Mouse (Mus musculus): ENCODE measurements around the gene Gja8. TPM values are rescaled to one million over a fixed set of nuclear protein-coding genes. Genes with fewer than 3 reads are reported as not detected.

Gja8 gene
- polyA plus RNA-seq, 1 experiment from 2014 or later, result not detected

DNA sequence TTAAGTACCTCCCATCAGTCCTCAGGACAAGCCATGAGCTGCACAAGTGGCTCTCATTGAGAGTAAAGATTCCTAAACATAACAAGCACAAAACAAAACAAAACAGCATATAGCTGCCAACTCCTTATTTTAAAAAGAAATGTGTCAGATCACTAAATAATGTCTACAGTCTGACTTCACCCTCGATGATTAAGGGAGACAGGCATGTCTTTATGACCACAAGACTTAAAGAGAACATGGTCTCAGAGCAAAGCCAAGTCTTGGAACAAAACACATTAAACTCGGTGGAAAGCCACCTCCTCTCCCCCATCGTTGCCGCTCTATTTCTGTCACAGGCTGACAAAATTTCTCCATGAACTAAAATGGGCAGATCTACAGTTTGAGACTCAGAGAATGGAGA lies 1.2 kb downstream of the Gja8 start:
- 87% methylated on average over 4 of the region's 4 CpGs for WGBS
- H3K9me3 ChIP-seq, result no peaks in the 10 kb centered on the region
- no peaks in the 10 kb centered on the region for H3K27me3 ChIP-seq
- no peaks in the 10 kb centered on the region for H3K36me3 ChIP-seq
- no peak overlapping the region for H3K4me3 ChIP-seq
- H3K4me1 ChIP-seq, result no peaks in the 10 kb centered on the region
- H3K27ac ChIP-seq, result no peak overlapping the region
- ATAC-seq (ENCODE audit: insufficient number of reproducible peaks, insufficient read depth, low FRiP score, low TSS enrichment, low read depth), result no peak
- H3K9ac ChIP-seq, result no peak overlapping the region
- no peak overlapping the region for H3K4me2 ChIP-seq

DNA sequence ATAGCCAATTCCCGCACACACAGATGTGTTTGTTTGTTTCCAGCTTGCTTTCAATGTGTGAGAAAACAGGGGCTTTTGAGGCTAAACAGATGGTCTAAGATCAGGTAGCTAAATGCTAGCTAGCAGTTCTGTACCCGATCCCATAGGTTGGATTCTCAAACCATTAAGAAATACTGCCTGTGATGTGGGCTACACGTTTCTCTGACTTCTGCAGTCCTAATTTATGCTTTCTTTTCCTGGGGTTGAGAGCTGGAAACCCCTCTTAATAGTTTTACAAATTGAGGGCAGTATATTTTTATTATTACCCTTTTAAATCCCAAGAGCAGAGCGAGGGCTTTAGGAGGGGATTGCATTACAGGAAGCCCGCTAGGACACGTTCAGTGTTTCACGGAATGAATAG lies 4.8 kb downstream of the Gja8 start:
- no peak for ATAC-seq (ENCODE audit: insufficient number of reproducible peaks, insufficient read depth, low FRiP score, low TSS enrichment, low read depth)
- no peaks in the 10 kb centered on the region for H3K27me3 ChIP-seq
- WGBS, result 50% methylated on average over 7 of the region's 7 CpGs
- no peak overlapping the region for H3K4me2 ChIP-seq
- no peak overlapping the region for H3K27ac ChIP-seq
- no peaks in the 10 kb centered on the region for H3K9me3 ChIP-seq
- no peak overlapping the region for H3K4me3 ChIP-seq
- no peak overlapping the region for H3K9ac ChIP-seq
- no peaks in the 10 kb centered on the region for H3K36me3 ChIP-seq
- H3K4me1 ChIP-seq, result no peaks in the 10 kb centered on the region

GRCm38 (mm10) chr3:96905592-96905991 lies 20.2 kb downstream of the Gja8 start:
- WGBS, result 42% methylated on average over 9 of the region's 9 CpGs
- Histone ChIP-seq H3K9ac (peak overlapping the region; percentile 96), H3K27ac (no peak overlapping the region), H3K9me3 (no peaks in the 10 kb centered on the region), H3K4me3 (peak overlapping the region; percentile 99), H3K36me3 (no peaks in the 10 kb centered on the region), H3K4me2 (peak overlapping the region; percentile 86), H3K27me3 (peaks cover 8% of the 10 kb centered on the region), H3K4me1 (peaks cover 7% of the 10 kb centered on the region)
- no peak for ATAC-seq (ENCODE audit: insufficient number of reproducible peaks, insufficient read depth, low FRiP score, low TSS enrichment, low read depth)

DNA sequence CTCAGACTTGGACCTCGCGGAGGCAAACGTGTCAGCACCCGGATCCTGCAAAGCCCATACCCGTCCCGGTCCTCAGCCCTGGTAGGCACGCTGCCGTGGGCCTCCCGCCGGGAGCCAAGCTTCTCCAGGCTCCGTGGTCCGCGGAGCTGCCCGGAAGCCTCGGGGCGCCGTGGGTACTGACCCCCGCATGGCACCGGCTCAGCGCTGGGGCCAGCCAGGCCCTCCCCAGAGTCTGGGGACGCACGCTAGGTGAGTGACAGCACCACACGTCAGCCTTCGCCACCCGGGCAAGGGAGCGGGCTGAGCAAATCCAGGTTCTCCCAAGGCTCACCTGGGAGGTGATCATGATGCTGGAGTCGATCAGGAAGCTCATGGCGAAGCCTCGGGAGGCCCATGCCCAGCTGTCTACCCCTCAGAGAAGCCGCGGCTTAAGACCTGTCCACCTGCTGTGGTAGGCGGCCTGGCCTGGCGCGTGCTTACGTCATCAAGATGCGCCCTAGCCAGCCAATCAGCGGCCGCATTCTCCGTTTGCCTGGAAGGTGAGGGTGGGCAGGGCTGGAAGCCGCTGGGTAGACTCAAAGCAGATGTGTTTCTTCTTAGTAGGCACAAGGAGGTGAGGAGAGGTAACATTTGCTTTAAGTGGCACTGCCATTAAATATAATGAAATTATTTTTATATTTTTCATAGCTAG lies 20.8 kb downstream of the Gja8 start, which contains the start of gene Gpr89:
Gpr89 (minus strand) TSS at position 496 of the 691 bp plus-strand sequence.
- peak; percentile 90 for ATAC-seq (ENCODE audit: insufficient number of reproducible peaks, insufficient read depth, low FRiP score, low TSS enrichment, low read depth)

DNA sequence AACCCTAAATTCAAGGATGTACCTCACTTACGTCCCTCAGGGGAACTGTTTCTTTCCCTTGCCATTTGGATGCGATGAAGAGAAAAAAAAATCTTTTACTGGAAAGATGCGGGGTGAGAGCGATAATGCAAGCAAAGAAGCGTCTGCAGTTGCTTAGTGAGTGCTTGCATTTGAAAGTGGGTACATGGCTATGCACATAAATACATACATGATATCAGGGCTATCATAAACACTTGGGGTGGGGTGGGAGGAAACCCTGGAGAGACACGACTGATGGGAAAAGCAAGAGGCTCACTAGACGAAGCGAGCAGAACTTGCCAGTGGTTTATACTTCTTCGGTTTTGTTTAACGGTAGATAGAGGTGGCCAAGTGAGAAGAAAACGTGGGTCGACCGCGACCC lies 21.4 kb downstream of the Gja8 start, which contains the start of gene Gja5:
Gja5 (plus strand) TSS at position 301 of the 400 bp plus-strand sequence.
- H3K36me3 ChIP-seq, result no peaks in the 10 kb centered on the region
- H3K9me3 ChIP-seq, result no peaks in the 10 kb centered on the region
- H3K4me3 ChIP-seq, result peak within 1 kb of the TSS; percentile 99
- H3K4me1 ChIP-seq, result peaks cover 7% of the 10 kb centered on the region
- H3K27me3 ChIP-seq, result peaks cover 8% of the 10 kb centered on the region
- WGBS, result 16% methylated on average over 14 of the region's 14 CpGs
- no peak for ATAC-seq (ENCODE audit: insufficient number of reproducible peaks, insufficient read depth, low FRiP score, low TSS enrichment, low read depth)
- H3K27ac ChIP-seq, result no peak within 1 kb of the TSS
- H3K4me2 ChIP-seq, result peak within 1 kb of the TSS; percentile 86
- peak within 1 kb of the TSS; percentile 96 for H3K9ac ChIP-seq

More for the DNA sequence above, 20.8 kb downstream of the Gja8 start, which contains the start of gene Gpr89:
- Histone ChIP-seq H3K9ac (peak within 1 kb of the TSS; percentile 96), H3K4me2 (peak within 1 kb of the TSS; percentile 86), H3K27ac (no peak within 1 kb of the TSS), H3K9me3 (no peaks in the 10 kb centered on the region), H3K4me1 (peaks cover 7% of the 10 kb centered on the region), H3K36me3 (no peaks in the 10 kb centered on the region), H3K27me3 (peaks cover 8% of the 10 kb centered on the region), H3K4me3 (peak within 1 kb of the TSS; percentile 99)
- WGBS, result under 1% methylated on average over 40 of the region's 40 CpGs

DNA sequence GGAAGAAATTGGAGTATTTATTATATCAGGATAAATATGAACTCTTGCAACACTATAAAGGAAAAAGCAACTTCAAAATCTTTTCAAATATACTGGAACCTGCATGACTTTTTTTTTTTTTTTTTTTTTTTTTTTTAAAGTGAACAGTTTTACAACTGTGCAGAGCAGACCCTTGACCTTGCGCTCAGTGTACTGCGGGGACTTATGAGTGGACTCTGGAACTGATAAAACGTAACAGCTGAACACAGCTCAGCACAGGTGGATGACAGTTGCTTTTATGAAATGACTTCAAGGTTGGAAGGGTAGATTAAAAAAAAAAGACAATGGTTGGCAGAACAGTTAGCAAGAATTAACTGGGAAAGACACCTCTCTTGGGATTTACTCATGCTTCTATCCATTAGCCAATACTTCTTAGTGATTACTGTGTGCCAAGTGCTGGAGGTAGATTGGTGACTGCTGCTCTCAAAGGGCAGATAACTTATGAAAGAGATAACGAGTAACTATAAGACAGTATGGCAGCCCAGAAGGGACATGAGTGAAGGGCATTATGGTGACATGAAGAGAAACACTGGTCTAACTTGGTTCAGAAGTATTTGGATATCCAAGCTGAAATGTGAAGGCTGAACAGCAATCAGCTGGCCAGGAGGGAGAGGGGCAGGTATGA lies 23.4 kb downstream of the Gja8 start:
- H3K9ac ChIP-seq, result no peak overlapping the region
- no peaks in the 10 kb centered on the region for H3K9me3 ChIP-seq
- no peak overlapping the region for H3K4me2 ChIP-seq
- no peaks in the 10 kb centered on the region; the same call in 1 of the 2 replicates for H3K36me3 ChIP-seq
- peaks cover 6% of the 10 kb centered on the region for H3K27me3 ChIP-seq
- no peak overlapping the region for H3K27ac ChIP-seq
- 85% methylated on average over 4 of the region's 4 CpGs for WGBS
- H3K4me1 ChIP-seq, result peaks cover 7% of the 10 kb centered on the region
- no peak overlapping the region for H3K4me3 ChIP-seq
- no peak for ATAC-seq (ENCODE audit: insufficient number of reproducible peaks, insufficient read depth, low FRiP score, low TSS enrichment, low read depth)

DNA sequence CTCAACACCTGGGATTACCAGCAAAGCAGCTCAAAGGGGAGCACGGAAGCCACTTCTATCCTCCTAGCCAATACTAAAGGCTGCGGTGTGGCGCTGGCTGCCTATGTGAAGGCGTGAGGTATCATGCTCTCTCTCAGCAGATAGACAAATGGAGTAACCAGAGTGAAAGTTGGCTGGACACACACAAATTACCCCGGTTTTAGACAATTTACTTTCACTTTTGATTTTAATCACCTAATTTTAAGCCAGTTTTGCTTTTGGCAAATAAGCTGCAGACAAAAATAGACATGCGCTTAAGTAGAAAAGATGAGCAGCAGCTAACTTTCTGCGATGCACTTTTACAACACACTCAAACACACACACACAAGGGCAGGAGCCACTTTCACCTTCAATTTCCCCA lies 42.1 kb downstream of the Gja8 start:
- Histone ChIP-seq H3K4me3 (no peak overlapping the region), H3K9ac (no peak overlapping the region), H3K27me3 (no peaks in the 10 kb centered on the region), H3K4me1 (peaks cover 7% of the 10 kb centered on the region), H3K36me3 (peaks cover 70% of the 10 kb centered on the region), H3K4me2 (no peak overlapping the region), H3K9me3 (no peaks in the 10 kb centered on the region), H3K27ac (no peak overlapping the region)
- no peak for ATAC-seq (ENCODE audit: insufficient number of reproducible peaks, insufficient read depth, low FRiP score, low TSS enrichment, low read depth)
- WGBS, result 96% methylated on average over 7 of the region's 7 CpGs

DNA sequence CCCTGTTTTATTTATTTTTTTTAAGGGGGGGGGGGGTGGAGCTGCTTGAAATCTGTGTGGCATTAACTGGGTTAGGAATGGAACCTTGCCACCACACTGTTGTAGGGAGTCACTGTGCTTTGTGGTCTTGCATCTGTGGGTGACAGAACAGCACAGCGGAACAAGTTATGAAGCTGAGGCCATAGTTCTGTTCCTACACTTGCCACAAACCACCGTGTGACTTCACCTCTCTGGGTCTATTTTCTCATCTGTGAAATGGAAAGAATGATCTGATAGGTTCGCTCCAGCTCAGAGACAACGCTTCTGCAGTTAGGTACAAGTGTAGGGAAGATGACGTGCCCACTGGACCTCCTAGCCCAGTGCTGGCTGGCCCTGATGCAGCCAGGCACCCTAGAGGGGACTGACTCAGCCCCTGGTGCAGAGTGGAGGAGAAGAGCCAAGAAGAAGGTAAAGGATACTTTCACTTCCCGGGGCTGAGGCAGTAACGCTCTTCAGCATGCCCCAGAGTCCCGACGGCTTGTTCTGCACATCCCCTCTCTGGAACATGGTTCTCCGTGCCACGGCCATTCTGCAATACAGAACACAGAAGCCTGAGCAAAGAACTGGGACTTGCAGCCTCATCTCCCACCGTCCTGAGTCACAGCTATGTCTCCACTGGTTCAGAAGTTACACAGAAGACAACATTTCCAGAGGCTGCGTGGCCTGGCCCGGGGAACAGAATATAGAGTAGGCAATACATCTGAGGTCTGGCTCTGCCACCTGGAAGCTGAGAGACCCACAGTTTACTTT lies 43.6 kb downstream of the Gja8 start:
- Histone ChIP-seq H3K4me1 (peaks cover 3% of the 10 kb centered on the region; the same call in 1 of the 2 replicates), H3K27me3 (no peaks in the 10 kb centered on the region), H3K9ac (no peak overlapping the region), H3K9me3 (no peaks in the 10 kb centered on the region), H3K36me3 (peaks cover 80% of the 10 kb centered on the region), H3K4me2 (no peak overlapping the region), H3K4me3 (no peak overlapping the region), H3K27ac (no peak overlapping the region)
- 91% methylated on average over 14 of the region's 14 CpGs for WGBS
- no peak for ATAC-seq (ENCODE audit: insufficient number of reproducible peaks, insufficient read depth, low FRiP score, low TSS enrichment, low read depth)

GRCm38 (mm10) chr3:96881557-96881956 lies 44.3 kb downstream of the Gja8 start:
- 75% methylated on average over 6 of the region's 6 CpGs for WGBS
- Histone ChIP-seq H3K9me3 (no peaks in the 10 kb centered on the region), H3K27me3 (no peaks in the 10 kb centered on the region), H3K4me2 (no peak overlapping the region), H3K27ac (no peak overlapping the region), H3K4me1 (no peaks in the 10 kb centered on the region), H3K4me3 (no peak overlapping the region), H3K36me3 (peaks cover 79% of the 10 kb centered on the region), H3K9ac (no peak overlapping the region)
- no peak for ATAC-seq (ENCODE audit: insufficient number of reproducible peaks, insufficient read depth, low FRiP score, low TSS enrichment, low read depth)

DNA sequence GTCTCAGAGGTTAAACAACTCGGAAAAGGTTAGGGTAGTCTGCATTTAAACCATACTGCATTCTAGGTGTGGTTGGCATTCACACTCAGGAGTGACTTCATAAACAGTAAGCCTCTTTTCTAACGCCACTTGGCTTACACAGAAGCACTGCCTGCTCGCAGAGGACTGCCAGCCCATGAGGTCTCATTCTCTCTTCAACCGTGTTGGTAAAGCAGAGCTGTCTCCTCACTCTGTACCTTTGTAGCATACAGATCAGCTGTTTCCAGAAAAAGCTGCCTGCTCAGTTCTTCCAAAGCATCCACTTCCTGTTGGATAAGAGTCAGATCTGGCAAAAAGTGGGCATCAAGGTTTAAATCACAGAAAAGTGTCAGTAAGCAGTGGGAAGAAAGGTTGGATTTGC lies 45.4 kb downstream of the Gja8 start:
- no peaks in the 10 kb centered on the region for H3K27me3 ChIP-seq
- no peak for ATAC-seq (ENCODE audit: insufficient number of reproducible peaks, insufficient read depth, low FRiP score, low TSS enrichment, low read depth)
- no peak overlapping the region for H3K27ac ChIP-seq
- H3K9me3 ChIP-seq, result no peaks in the 10 kb centered on the region
- H3K9ac ChIP-seq, result no peak overlapping the region
- peaks cover 72% of the 10 kb centered on the region for H3K36me3 ChIP-seq
- H3K4me1 ChIP-seq, result no peaks in the 10 kb centered on the region
- H3K4me3 ChIP-seq, result no peak overlapping the region
- 91% methylated on average over 4 of the region's 4 CpGs for WGBS
- H3K4me2 ChIP-seq, result no peak overlapping the region

DNA sequence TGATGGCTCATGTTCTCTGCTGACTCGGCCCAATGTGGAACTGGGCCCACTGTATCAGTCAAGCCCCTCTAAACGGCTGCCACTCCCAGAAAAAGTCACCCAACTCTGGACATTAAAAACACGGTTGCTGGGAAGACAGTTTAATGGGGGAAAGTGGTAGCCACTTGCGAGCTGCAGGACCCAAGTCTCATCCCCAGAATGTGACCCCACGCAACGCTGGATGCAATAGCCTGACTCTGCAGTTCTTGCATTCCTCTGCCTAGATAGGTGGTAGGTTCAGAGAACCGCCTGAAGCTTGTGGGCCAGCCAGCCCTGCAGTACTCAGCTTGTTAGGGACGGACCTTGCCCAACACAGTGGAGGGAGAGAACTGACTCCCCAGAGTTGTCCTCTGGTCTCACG lies 46.3 kb downstream of the Gja8 start:
- Histone ChIP-seq H3K9me3 (no peaks in the 10 kb centered on the region), H3K4me1 (no peaks in the 10 kb centered on the region), H3K4me2 (no peak overlapping the region), H3K9ac (no peak overlapping the region), H3K36me3 (peaks cover 75% of the 10 kb centered on the region), H3K27me3 (no peaks in the 10 kb centered on the region), H3K4me3 (no peak overlapping the region), H3K27ac (no peak overlapping the region)
- no peak for ATAC-seq (ENCODE audit: insufficient number of reproducible peaks, insufficient read depth, low FRiP score, low TSS enrichment, low read depth)
- WGBS, result 90% methylated on average over 9 of the region's 9 CpGs

Measured in embryonic facial prominence, embryonic 13.5 days (tissue).